Mouse (Mus musculus) liver, adult 2 months (tissue): ENCODE results near the gene Ebp. TPM values are rescaled to one million over a fixed set of nuclear protein-coding genes. Genes with fewer than 3 reads are reported as not detected.

Experiments
- DNase-seq: peaks from one replicate; pipeline ENCODE4 v3.0.0-alpha.2; 2011; ENCODE audit warnings: low read depth, low spot score; ENCODE audit errors: extremely low read depth
- H3K27ac ChIP-seq: fragments of 200-500 bp; replicated peaks from 2 replicates; pipeline ENCODE4 v1.5.1; 2012; ENCODE audit warnings: low read depth, mild to moderate bottlenecking, control low read depth, inconsistent platforms, low read length; ENCODE audit not compliant: insufficient read depth
- H3K27me3 ChIP-seq: fragments of 200-500 bp; 2 replicates; pipeline ENCODE4 v1.6.1; 2012; ENCODE audit warnings: mild to moderate bottlenecking, moderate library complexity, low read length, inconsistent platforms; ENCODE audit not compliant: control insufficient read depth, insufficient read depth
- H3K36me3 ChIP-seq: fragments of 200-500 bp; 2 replicates; pipeline ENCODE4 v1.6.1; 2012; ENCODE audit warnings: low read length, inconsistent platforms; ENCODE audit not compliant: control insufficient read depth, insufficient read depth
- H3K4me1 ChIP-seq: fragments of 200-500 bp; 2 replicates; pipeline ENCODE4 v1.6.1; 2011; ENCODE audit warnings: low read length; ENCODE audit not compliant: control insufficient read depth, insufficient read depth
- H3K4me3 ChIP-seq: fragments of 200-500 bp; 2 replicates; pipeline ENCODE4 v1.5.1; 2011; ENCODE audit warnings: low read depth, mild to moderate bottlenecking, control low read depth, low read length, moderate library complexity; ENCODE audit not compliant: insufficient read depth
- H3K79me2 ChIP-seq: fragments of 200-500 bp; 2 replicates; pipeline ENCODE4 v1.6.1; 2012; ENCODE audit warnings: inconsistent platforms, mild to moderate bottlenecking, low read length, moderate library complexity; ENCODE audit not compliant: control insufficient read depth, insufficient read depth
- H3K9ac ChIP-seq: fragments of 200-500 bp; 2 replicates; pipeline ENCODE4 v1.6.1; 2012; ENCODE audit warnings: low read depth, mild to moderate bottlenecking, control low read depth, inconsistent platforms, low read length
- CTCF ChIP-seq: fragments of 200-500 bp; IDR thresholded peaks from 2 replicates; pipeline ENCODE4 v1.5.1; 2011; ENCODE audit warnings: low read depth, low read length, control low read depth
- POLR2A ChIP-seq: fragments of 200-500 bp; IDR thresholded peaks from 2 replicates; pipeline ENCODE4 v1.6.1; 2011; ENCODE audit warnings: low read length, control low read depth; ENCODE audit not compliant: insufficient read depth; ENCODE audit errors: extremely low read depth
- WGBS: fragments of 180-500 bp; shearing (Covaris S2); methylation state at CpG from one replicate; pipeline ENCODE4 v1.1.7; 2018; 5-methylcytosine and 5-hydroxymethylcytosine counted together
- polyA plus RNA-seq: library from polyadenylated mRNA; depleted of rRNA; stranded (reverse); fragments of >200 nt; gene quantifications from 2 replicates; pipeline ENCODE4 v1.2.3, GENCODE M21; 2012
- total RNA-seq: library from RNA; depleted of rRNA; stranded (reverse); fragments of >200 nt; gene quantifications from 2 replicates; pipeline ENCODE4 v1.2.3, GENCODE M21; 2014

The Ebp gene
- total and polyA plus RNA-seq, 2 experiments = 243 to 605 TPM

GRCm38 (mm10) chrX:8204076-8204475 is 10.8 kb upstream of the Ebp start:
- Histone ChIP-seq H3K27ac (no peak overlapping the region), H3K4me3 (no peak overlapping the region), H3K36me3 (no peaks in the 10 kb centered on the region), H3K79me2 (no peaks in the 10 kb centered on the region), H3K4me1 (no peaks in the 10 kb centered on the region), H3K27me3 (no peaks in the 10 kb centered on the region), H3K9ac (no peak overlapping the region)
- TF ChIP-seq POLR2A (no peak), CTCF (no peak)
- WGBS = 91% methylated on average over 10 of the region's 10 CpGs
- no peak for DNase-seq

- H3K27ac ChIP-seq = no peak overlapping the region
- H3K79me2 ChIP-seq = no peaks in the 10 kb centered on the region
- no peak overlapping the region for H3K9ac ChIP-seq
- 96% methylated on average over 13 of the region's 14 CpGs for WGBS
- no peaks in the 10 kb centered on the region for H3K4me1 ChIP-seq
- no peak for TF ChIP-seq POLR2A
- TF ChIP-seq CTCF = no peak
- no peak for DNase-seq
- no peak overlapping the region for H3K4me3 ChIP-seq
- no peaks in the 10 kb centered on the region for H3K27me3 ChIP-seq
- H3K36me3 ChIP-seq = no peaks in the 10 kb centered on the region
Measured at GRCm38 (mm10) chrX:8203105-8203504, 9.8 kb upstream of the Ebp start.

GRCm38 (mm10) chrX:8192640-8193418 is 483 bp downstream of the Ebp start:
- peak overlapping the region; percentile 99 for H3K27ac ChIP-seq
- peaks cover 9% of the 10 kb centered on the region; the same call in 1 of the 2 replicates for H3K79me2 ChIP-seq
- peaks cover 2% of the 10 kb centered on the region; the same call in 1 of the 2 replicates for H3K36me3 ChIP-seq
- TF ChIP-seq POLR2A (peak; percentile 90), CTCF (no peak)
- DNase-seq = peak; percentile 89
- WGBS = under 1% methylated on average over 38 of the region's 38 CpGs
- H3K4me1 ChIP-seq = peaks cover 2% of the 10 kb centered on the region; the same call in 1 of the 2 replicates
- peak overlapping the region; percentile 96 for H3K9ac ChIP-seq
- H3K4me3 ChIP-seq = peak overlapping the region; percentile 99
- no peaks in the 10 kb centered on the region for H3K27me3 ChIP-seq

GRCm38 (mm10) chrX:8192126-8192639 is 1.1 kb downstream of the Ebp start:
- no peak for DNase-seq
- TF ChIP-seq POLR2A = no peak
- TF ChIP-seq CTCF = no peak
- under 1% methylated on average over 13 of the region's 13 CpGs for WGBS
- Histone ChIP-seq H3K9ac (peak overlapping the region; percentile 96), H3K4me1 (peaks cover 2% of the 10 kb centered on the region; the same call in 1 of the 2 replicates), H3K4me3 (peak overlapping the region; percentile 99), H3K27me3 (no peaks in the 10 kb centered on the region), H3K79me2 (peaks cover 9% of the 10 kb centered on the region; the same call in 1 of the 2 replicates), H3K27ac (peak overlapping the region; percentile 99), H3K36me3 (peaks cover 7% of the 10 kb centered on the region)

GRCm38 (mm10) chrX:8182871-8183540 is 10.3 kb downstream of the Ebp start:
- H3K9ac ChIP-seq = no peak overlapping the region
- H3K4me1 ChIP-seq = peaks cover 10% of the 10 kb centered on the region
- H3K79me2 ChIP-seq = no peaks in the 10 kb centered on the region
- H3K4me3 ChIP-seq = no peak overlapping the region
- DNase-seq = peak; percentile 66
- peaks cover 29% of the 10 kb centered on the region for H3K36me3 ChIP-seq
- WGBS = 22% methylated on average over 7 of the region's 7 CpGs
- TF ChIP-seq CTCF = no peak
- no peak for TF ChIP-seq POLR2A
- H3K27me3 ChIP-seq = no peaks in the 10 kb centered on the region
- H3K27ac ChIP-seq = peak overlapping the region; percentile 89
